Mouse (Mus musculus): ENCODE data around the gene Olfr1369-ps1. TPM values are rescaled to one million over a fixed set of nuclear protein-coding genes. Genes with fewer than 3 reads are reported as not detected.

Olfr1369-ps1 gene
- polyA plus RNA-seq, 1 experiment from 2014 or later, result 0.08 TPM

GRCm38 (mm10) chr13:21159475-21159819 is 48.2 kb downstream of the Olfr1369-ps1 start:
- H3K36me3 ChIP-seq, result no peaks in the 10 kb centered on the region
- DNase-seq (ENCODE audit: low spot score), result peak; percentile 44
- no peak overlapping the region for H3K27ac ChIP-seq
- WGBS, result under 1% methylated on average over 15 of the region's 15 CpGs
- no peaks in the 10 kb centered on the region for H3K27me3 ChIP-seq (ENCODE audit: insufficient read depth, poor library complexity, severe bottlenecking)
- peak overlapping the region; percentile 66 for H3K4me3 ChIP-seq
- peaks cover 11% of the 10 kb centered on the region; the same call in 1 of the 2 replicates for H3K4me1 ChIP-seq (replicated peaks)
- no peaks in the 10 kb centered on the region for H3K9me3 ChIP-seq

GRCm38 (mm10) chr13:21160041-21160511 is 48.8 kb downstream of the Olfr1369-ps1 start:
- Histone ChIP-seq H3K4me1 (replicated peaks) (peaks cover 11% of the 10 kb centered on the region; the same call in 1 of the 2 replicates), H3K27ac (no peak overlapping the region), H3K36me3 (no peaks in the 10 kb centered on the region), H3K4me3 (peak overlapping the region; percentile 66), H3K9me3 (no peaks in the 10 kb centered on the region), H3K27me3 (ENCODE audit: insufficient read depth, poor library complexity, severe bottlenecking) (no peaks in the 10 kb centered on the region)
- peak; percentile 42 for DNase-seq (ENCODE audit: low spot score)
- under 1% methylated on average over 16 of the region's 16 CpGs for WGBS

- Histone ChIP-seq H3K4me3 (peak overlapping the region; percentile 66), H3K9me3 (no peaks in the 10 kb centered on the region), H3K36me3 (no peaks in the 10 kb centered on the region), H3K27ac (no peak overlapping the region), H3K27me3 (ENCODE audit: insufficient read depth, poor library complexity, severe bottlenecking) (no peaks in the 10 kb centered on the region), H3K4me1 (replicated peaks) (peaks cover 11% of the 10 kb centered on the region; the same call in 1 of the 2 replicates)
- WGBS, result under 1% methylated on average over 32 of the region's 32 CpGs
- peak; percentile 91 for DNase-seq (ENCODE audit: low spot score)
Observed at GRCm38 (mm10) chr13:21160657-21161590, 49.6 kb downstream of the Olfr1369-ps1 start.

- 40% methylated on average over 2 of the region's 2 CpGs for WGBS
Observed at GRCm38 (mm10) chr13:21161591-21161990, 50.3 kb downstream of the Olfr1369-ps1 start.

DNA sequence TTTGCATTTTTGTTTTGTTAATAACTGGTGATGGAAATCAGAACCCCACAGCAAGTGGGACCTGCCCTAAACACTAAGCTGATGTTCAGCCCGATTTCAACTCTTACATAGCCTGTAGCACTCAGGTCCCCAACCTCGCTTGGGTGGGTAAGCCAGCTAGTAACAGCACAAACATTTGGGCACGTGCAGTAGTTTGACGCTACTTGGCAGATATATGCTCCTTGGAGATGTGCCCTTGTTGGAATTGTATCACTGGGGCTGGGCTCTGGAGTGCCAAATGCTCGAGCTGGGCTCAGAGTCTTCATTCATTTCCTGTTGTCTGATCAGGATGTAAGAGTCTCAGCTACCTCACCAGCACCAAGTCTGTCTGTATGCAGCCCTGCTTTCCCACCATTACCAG is 51.3 kb downstream of the Olfr1369-ps1 start:
- no peaks in the 10 kb centered on the region for H3K27me3 ChIP-seq (ENCODE audit: insufficient read depth, poor library complexity, severe bottlenecking)
- 62% methylated on average over 5 of the region's 5 CpGs for WGBS
- no peak overlapping the region for H3K4me3 ChIP-seq
- no peaks in the 10 kb centered on the region for H3K9me3 ChIP-seq
- H3K4me1 ChIP-seq (replicated peaks), result peaks cover 11% of the 10 kb centered on the region; the same call in 1 of the 2 replicates
- H3K36me3 ChIP-seq, result no peaks in the 10 kb centered on the region
- no peak overlapping the region for H3K27ac ChIP-seq
- no peak for DNase-seq (ENCODE audit: low spot score)

More at GRCm38 (mm10) chr13:21161591-21161990, 50.3 kb downstream of the Olfr1369-ps1 start:
- peak overlapping the region; percentile 66 for H3K4me3 ChIP-seq
- no peak overlapping the region for H3K27ac ChIP-seq
- no peaks in the 10 kb centered on the region for H3K36me3 ChIP-seq
- no peaks in the 10 kb centered on the region for H3K9me3 ChIP-seq
- DNase-seq (ENCODE audit: low spot score), result no peak
- no peaks in the 10 kb centered on the region for H3K27me3 ChIP-seq (ENCODE audit: insufficient read depth, poor library complexity, severe bottlenecking)
- H3K4me1 ChIP-seq (replicated peaks), result peaks cover 11% of the 10 kb centered on the region; the same call in 1 of the 2 replicates

DNA sequence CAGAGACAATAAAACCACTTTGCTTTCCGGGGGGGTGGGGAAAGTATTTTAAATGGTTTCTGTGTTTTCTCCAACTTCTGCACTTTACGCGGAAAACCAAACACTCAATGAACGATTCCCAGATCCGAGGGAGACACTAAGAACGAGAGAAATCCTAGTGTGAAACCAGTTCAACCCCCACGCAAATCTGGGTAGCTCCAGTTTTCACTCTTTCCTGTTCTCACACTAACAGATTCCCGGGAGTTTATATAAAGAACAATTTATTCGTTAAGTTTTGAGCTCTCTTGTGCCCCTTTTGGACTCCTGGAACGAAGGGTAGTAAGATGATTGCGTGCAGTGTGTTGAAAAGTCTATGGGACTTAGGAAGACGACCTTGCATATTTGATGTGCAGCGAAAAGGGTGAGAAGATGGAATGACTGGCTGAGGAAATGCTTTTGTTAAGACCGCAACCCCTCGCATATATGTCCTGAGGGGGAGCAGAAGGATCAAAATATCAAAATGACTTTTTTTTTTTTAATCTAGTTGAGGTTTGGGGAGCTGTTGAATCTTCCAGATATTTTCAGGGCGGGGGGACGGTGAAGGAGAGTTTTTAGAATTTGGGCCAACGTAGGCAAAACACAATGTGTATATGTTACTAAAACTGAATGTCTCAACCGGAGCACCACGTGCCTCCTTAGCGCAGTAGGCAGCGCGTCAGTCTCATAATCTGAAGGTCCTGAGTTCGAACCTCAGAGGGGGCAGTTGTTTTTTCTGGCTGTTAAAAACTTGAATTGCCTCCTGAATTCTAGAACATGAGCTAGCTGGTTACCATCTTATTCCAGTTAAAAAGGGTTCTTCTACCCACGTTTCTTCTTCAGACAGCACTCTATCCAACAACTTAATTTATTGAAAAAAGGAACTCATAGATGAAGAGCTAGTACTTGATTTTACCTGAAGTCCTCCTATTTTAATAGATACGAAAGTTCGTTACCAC is 55.9 kb downstream of the Olfr1369-ps1 start:
- Histone ChIP-seq H3K27ac (peak overlapping the region; percentile 69; the same call in 1 of the 2 replicates), H3K36me3 (no peaks in the 10 kb centered on the region), H3K4me1 (replicated peaks) (peaks cover 19% of the 10 kb centered on the region), H3K9me3 (no peaks in the 10 kb centered on the region), H3K27me3 (ENCODE audit: insufficient read depth, poor library complexity, severe bottlenecking) (no peaks in the 10 kb centered on the region), H3K4me3 (peak overlapping the region; percentile 61)
- WGBS, result 2% methylated on average over 27 of the region's 27 CpGs
- DNase-seq (ENCODE audit: low spot score), result peak; percentile 78

DNA sequence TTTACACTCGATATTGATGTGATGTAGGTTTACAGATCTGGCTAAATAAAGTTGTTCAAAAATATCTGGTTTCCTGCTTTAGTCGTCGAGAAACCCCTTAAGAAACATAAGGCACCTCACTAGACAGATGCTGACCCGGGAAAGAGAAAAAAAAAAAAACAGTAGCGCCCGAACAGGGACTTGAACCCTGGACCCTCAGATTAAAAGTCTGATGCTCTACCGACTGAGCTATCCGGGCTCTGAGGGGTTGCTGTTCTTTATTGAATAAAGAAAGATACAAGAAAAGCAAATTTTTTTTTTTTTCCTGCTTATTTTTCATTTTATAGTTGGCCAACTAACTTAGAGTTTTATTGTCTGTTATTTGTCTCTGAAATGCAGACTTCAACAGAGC is 56.6 kb downstream of the Olfr1369-ps1 start:
- Histone ChIP-seq H3K36me3 (no peaks in the 10 kb centered on the region), H3K27me3 (ENCODE audit: insufficient read depth, poor library complexity, severe bottlenecking) (no peaks in the 10 kb centered on the region), H3K9me3 (no peaks in the 10 kb centered on the region), H3K4me3 (peak overlapping the region; percentile 61), H3K4me1 (replicated peaks) (peaks cover 24% of the 10 kb centered on the region), H3K27ac (no peak overlapping the region)
- WGBS, result 2% methylated on average over 8 of the region's 8 CpGs
- peak; percentile 44 for DNase-seq (ENCODE audit: low spot score)

DNA sequence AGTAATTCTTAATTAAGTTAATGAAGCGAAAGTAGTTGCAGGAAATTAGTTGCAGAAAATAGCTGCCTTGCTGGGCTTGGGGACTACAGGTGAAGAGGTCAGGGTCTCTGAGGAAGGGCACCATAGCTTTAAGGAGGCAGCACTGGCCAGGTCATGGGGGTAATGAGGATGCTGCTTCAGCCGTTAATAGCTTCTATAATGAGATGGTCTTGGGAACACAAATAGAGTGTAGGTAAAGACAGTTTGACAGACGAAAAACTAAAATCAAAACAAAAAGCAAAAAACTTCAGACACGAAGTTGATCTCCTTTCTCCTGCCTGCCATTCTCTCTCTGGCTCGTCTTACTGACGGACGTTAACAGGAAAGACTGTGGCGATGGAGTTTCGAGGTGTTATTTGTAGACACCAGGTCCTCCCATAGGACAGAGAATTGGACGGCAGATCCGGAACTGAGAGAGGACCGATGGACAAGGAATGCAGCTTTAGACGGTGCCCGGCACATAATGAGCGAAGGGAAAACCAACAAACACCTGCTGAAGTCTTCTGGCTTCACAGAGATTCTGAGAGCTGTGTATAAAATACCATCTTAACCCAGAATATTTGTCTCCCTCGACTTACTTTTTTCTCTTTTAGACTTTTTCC is 57.2 kb downstream of the Olfr1369-ps1 start:
- no peaks in the 10 kb centered on the region for H3K9me3 ChIP-seq
- peak; percentile 50 for DNase-seq (ENCODE audit: low spot score)
- H3K4me1 ChIP-seq (replicated peaks), result peaks cover 30% of the 10 kb centered on the region
- H3K27ac ChIP-seq, result no peak overlapping the region
- H3K4me3 ChIP-seq, result peak overlapping the region; percentile 61
- H3K36me3 ChIP-seq, result no peaks in the 10 kb centered on the region
- H3K27me3 ChIP-seq (ENCODE audit: insufficient read depth, poor library complexity, severe bottlenecking), result no peaks in the 10 kb centered on the region
- WGBS, result under 1% methylated on average over 16 of the region's 16 CpGs

Other genes starting within 250 kb of the Olfr1369-ps1 start
- gene Olfr1370, start 36.5 kb upstream of the Olfr1369-ps1 start, polyA plus RNA-seq (2016; fragmentation: Nextera tagmentation; extraction: Ambion mirVana), result not detected in 2 replicates
- not detected in 2 replicates for gene Olfr263, start 18.2 kb downstream of the Olfr1369-ps1 start, polyA plus RNA-seq (2016; fragmentation: Nextera tagmentation; extraction: Ambion mirVana)
- not detected in 2 replicates for gene Olfr1368, start 34.4 kb downstream of the Olfr1369-ps1 start, polyA plus RNA-seq (2016; fragmentation: Nextera tagmentation; extraction: Ambion mirVana)
- 157 and 163 TPM in 2 replicates for gene Trim27, start 68.0 kb downstream of the Olfr1369-ps1 start, polyA plus RNA-seq (2016; fragmentation: Nextera tagmentation; extraction: Ambion mirVana)
- not detected in 2 replicates for gene Gpx5, start 181.2 kb downstream of the Olfr1369-ps1 start, polyA plus RNA-seq (2016; fragmentation: Nextera tagmentation; extraction: Ambion mirVana)
- 0.12 TPM in 1 of 2 replicates, not detected in the other for gene Gpx6, start 200.6 kb downstream of the Olfr1369-ps1 start, polyA plus RNA-seq (2016; fragmentation: Nextera tagmentation; extraction: Ambion mirVana)
- gene Olfr1367, start 235.4 kb downstream of the Olfr1369-ps1 start, polyA plus RNA-seq (2016; fragmentation: Nextera tagmentation; extraction: Ambion mirVana), result not detected in 2 replicates